Mouse (Mus musculus): ENCODE results near the gene Trp73. TPM values are rescaled to one million over a fixed set of nuclear protein-coding genes. Genes with fewer than 3 reads are reported as not detected.

Trp73 gene
- polyA plus RNA-seq, 1 experiment, result not detected

DNA sequence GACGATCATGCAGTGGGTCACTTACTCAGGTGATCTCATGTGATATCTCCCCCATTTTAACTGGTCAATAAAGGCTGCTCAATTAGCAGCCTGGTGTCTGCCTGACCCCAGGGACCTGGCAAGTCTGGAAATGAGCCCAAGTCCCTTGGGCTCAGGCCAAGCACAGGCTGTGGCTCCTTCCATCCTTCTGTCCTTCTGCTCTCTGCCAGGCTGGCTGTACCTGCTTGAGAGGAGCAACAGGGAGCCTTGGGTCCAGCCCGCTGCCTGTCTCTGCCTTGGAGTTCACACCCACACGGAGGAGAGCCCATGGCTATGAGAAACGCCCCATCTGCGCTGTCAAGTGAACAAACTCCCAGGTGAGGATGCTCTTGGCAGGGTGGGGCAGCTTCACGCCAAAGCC is 43.9 kb downstream of the Trp73 start:
- Histone ChIP-seq H3K27ac (replicated peaks; ENCODE audit: low read depth, low read length) (no peak overlapping the region), H3K4me3 (ENCODE audit: insufficient read depth, low read depth, low read length) (no peak overlapping the region), H3K4me1 (ENCODE audit: control insufficient read depth, insufficient read depth, insufficient read length, low read length) (no peaks in the 10 kb centered on the region)

DNA sequence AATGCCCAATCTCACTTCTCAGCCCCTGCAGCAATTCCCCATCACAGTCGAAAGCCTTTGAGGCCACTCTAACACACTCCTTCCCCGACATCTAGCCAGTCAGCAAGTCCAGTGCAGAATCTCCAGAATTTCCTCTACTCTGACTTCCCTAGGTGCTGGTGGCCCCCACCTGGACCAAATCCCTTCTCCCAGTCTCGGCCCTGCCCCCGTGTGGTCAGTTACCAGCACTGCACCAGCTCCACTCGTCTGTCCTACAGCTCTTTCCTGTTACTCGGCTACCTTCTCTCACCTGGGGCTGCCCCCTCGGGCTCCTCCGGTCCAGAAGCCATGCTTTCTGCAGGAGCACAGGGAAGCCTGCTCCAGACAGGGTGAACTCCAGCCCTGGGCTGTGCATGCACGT is 46.8 kb downstream of the Trp73 start:
- Histone ChIP-seq H3K4me3 (ENCODE audit: insufficient read depth, low read depth, low read length) (no peak overlapping the region), H3K27ac (replicated peaks; ENCODE audit: low read depth, low read length) (no peak overlapping the region), H3K4me1 (ENCODE audit: control insufficient read depth, insufficient read depth, insufficient read length, low read length) (no peaks in the 10 kb centered on the region)

DNA sequence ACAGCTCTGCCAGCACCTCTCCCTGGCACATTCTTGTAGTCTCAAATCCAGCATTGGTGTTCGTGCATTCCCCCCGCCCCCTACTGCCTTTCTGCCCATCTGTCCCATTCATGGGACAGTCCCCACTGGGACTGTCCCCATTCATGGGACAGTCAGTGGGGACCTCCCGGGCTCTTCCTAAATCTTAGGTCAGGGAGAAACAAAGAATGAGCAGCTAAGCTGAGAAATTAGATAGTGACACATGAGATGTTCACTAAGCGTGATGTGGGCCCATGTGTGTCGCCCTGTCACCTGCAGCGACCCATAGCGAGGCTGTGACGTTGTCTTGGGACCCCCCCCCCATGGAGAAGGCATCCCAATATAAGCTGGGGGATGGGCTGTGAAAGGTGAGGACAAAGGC is 48.7 kb downstream of the Trp73 start:
- no peak overlapping the region for H3K4me3 ChIP-seq (ENCODE audit: insufficient read depth, low read depth, low read length)
- no peaks in the 10 kb centered on the region for H3K4me1 ChIP-seq (ENCODE audit: control insufficient read depth, insufficient read depth, insufficient read length, low read length)
- H3K27ac ChIP-seq (replicated peaks; ENCODE audit: low read depth, low read length), result no peak overlapping the region

GRCm38 (mm10) chr4:154089205-154089604 is 50.8 kb downstream of the Trp73 start:
- Histone ChIP-seq H3K4me3 (ENCODE audit: insufficient read depth, low read depth, low read length) (no peak overlapping the region), H3K4me1 (ENCODE audit: control insufficient read depth, insufficient read depth, insufficient read length, low read length) (no peaks in the 10 kb centered on the region), H3K27ac (replicated peaks; ENCODE audit: low read depth, low read length) (no peak overlapping the region)

GRCm38 (mm10) chr4:154086436-154086835 is 53.6 kb downstream of the Trp73 start:
- Histone ChIP-seq H3K4me1 (ENCODE audit: control insufficient read depth, insufficient read depth, insufficient read length, low read length) (no peaks in the 10 kb centered on the region), H3K4me3 (ENCODE audit: insufficient read depth, low read depth, low read length) (no peak overlapping the region), H3K27ac (replicated peaks; ENCODE audit: low read depth, low read length) (no peak overlapping the region)

- Histone ChIP-seq H3K27ac (replicated peaks; ENCODE audit: low read depth, low read length) (no peak overlapping the region), H3K4me3 (ENCODE audit: insufficient read depth, low read depth, low read length) (no peak overlapping the region), H3K4me1 (ENCODE audit: control insufficient read depth, insufficient read depth, insufficient read length, low read length) (no peaks in the 10 kb centered on the region)
Measured at GRCm38 (mm10) chr4:154085856-154086255, 54.2 kb downstream of the Trp73 start.

- H3K27ac ChIP-seq (replicated peaks; ENCODE audit: low read depth, low read length), result no peak overlapping the region
- no peaks in the 10 kb centered on the region for H3K4me1 ChIP-seq (ENCODE audit: control insufficient read depth, insufficient read depth, insufficient read length, low read length)
- no peak overlapping the region for H3K4me3 ChIP-seq (ENCODE audit: insufficient read depth, low read depth, low read length)
Measured at GRCm38 (mm10) chr4:154081974-154082373, 58.0 kb downstream of the Trp73 start.

- no peaks in the 10 kb centered on the region for H3K4me1 ChIP-seq (ENCODE audit: control insufficient read depth, insufficient read depth, insufficient read length, low read length)
- no peak overlapping the region for H3K4me3 ChIP-seq (ENCODE audit: insufficient read depth, low read depth, low read length)
- H3K27ac ChIP-seq (replicated peaks; ENCODE audit: low read depth, low read length), result no peak overlapping the region
Measured at GRCm38 (mm10) chr4:154081021-154081420, 59.0 kb downstream of the Trp73 start.

DNA sequence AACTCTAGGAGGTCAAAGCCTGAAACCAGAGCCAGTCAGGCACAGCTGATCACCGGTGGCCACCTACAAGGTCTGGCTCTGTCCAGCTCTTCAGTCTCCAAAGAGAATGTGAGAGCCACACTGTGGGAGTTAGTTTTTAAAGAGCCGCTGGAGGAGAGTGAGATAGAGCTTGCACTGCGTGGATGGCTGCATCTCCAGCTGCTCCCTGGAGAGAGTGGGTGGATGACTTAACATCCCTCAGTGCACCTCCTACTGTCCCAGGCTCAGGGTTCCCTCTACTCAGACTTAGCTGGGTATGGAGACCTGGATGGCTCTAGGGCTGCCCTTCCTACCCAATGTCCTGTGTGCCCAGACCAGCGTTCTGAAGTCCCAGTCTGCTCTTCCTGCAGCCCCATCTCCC is 59.8 kb downstream of the Trp73 start:
- H3K4me3 ChIP-seq (ENCODE audit: insufficient read depth, low read depth, low read length), result no peak overlapping the region
- H3K4me1 ChIP-seq (ENCODE audit: control insufficient read depth, insufficient read depth, insufficient read length, low read length), result no peaks in the 10 kb centered on the region
- H3K27ac ChIP-seq (replicated peaks; ENCODE audit: low read depth, low read length), result no peak overlapping the region

GRCm38 (mm10) chr4:154071941-154072340 is 68.1 kb downstream of the Trp73 start:
- Histone ChIP-seq H3K4me1 (ENCODE audit: control insufficient read depth, insufficient read depth, insufficient read length, low read length) (no peaks in the 10 kb centered on the region), H3K27ac (replicated peaks; ENCODE audit: low read depth, low read length) (no peak overlapping the region), H3K4me3 (ENCODE audit: insufficient read depth, low read depth, low read length) (no peak overlapping the region)

DNA sequence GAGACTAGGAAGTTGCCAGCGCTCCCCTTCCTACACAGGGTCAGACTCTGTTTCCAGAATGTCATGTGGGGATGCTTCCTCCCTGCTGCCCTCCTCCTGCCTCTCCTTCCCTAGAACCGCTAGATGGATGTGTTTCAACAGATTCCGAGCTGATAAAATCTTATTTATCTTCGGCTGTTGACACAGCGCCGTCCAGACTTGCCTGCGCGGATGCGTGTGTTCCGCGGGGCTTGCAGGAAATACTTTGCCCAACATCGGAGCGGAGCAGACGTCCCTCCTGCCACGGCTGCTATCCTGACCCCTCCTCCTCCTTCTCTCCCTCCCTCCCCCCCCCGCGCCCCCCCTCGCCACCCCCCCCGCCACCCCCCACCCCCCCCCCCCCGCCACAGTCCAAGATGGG is 68.5 kb downstream of the Trp73 start:
- Histone ChIP-seq H3K4me1 (ENCODE audit: control insufficient read depth, insufficient read depth, insufficient read length, low read length) (no peaks in the 10 kb centered on the region), H3K4me3 (ENCODE audit: insufficient read depth, low read depth, low read length) (no peak overlapping the region), H3K27ac (replicated peaks; ENCODE audit: low read depth, low read length) (no peak overlapping the region)

DNA sequence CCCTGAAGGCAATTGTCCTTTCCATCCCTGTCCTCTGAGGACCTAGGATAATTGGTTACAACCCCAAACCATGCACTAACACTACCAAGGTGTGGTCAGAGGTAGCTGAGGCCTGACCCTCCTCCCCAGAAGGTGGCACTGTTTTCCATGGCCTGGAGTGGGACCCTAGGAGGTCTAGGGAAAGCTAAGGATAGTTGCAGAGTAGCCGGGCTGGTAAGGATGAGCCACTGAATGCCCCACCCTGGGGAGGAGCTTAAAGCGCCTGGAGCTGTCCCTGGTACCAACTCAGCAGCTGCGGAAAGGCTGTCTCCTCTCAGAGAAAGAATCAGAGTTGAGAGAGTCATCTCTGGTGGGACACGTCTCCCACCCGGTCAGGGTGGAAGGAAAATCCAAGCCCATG is 69.1 kb downstream of the Trp73 start:
- Histone ChIP-seq H3K4me3 (ENCODE audit: insufficient read depth, low read depth, low read length) (no peak overlapping the region), H3K4me1 (ENCODE audit: control insufficient read depth, insufficient read depth, insufficient read length, low read length) (no peaks in the 10 kb centered on the region), H3K27ac (replicated peaks; ENCODE audit: low read depth, low read length) (no peak overlapping the region)

DNA sequence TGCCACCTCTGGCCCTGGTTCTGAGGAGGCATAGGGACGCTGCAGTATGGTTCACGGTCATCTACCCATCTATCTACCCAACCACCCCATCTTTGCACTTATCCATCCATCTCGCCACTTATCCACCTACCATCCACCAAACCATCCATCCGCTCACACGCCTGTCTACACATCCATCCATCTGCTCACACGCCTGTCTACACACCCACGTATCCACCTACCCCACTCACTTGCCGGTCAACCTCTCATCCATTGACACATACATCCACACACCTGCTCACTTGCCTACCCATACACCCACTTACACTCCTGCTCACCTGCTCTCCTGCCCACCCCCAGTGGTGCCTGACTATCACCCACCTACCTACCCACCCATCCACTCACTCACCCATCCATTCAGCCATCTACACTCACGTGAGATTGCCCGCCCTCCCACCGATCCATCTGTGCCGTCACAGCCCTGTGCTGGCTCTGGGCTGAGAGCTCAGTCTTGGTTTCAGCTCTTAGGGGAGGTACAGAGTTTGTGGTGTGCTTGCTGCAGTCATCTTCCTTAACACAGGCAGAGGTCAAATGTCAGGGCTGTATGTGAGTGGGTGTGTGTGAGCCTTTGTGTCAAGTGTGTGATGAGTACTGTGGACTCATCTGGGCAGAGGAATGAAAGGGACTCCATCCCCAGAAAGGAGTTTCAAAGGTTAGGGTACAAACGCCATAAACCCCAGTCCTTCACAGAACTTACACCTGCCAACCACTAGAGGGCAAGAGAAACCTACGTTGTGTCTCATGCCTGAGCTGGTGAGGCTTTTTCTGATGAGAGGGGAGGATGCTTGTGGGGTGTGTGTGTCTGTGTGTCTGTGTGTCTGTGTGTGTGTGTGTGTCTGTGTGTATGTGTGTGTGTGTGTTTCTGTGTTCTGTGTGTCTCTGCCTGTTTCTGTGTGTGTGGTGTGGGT is 74.9 kb downstream of the Trp73 start:
- no peaks in the 10 kb centered on the region for H3K4me1 ChIP-seq (ENCODE audit: control insufficient read depth, insufficient read depth, insufficient read length, low read length)
- no peak overlapping the region for H3K27ac ChIP-seq (replicated peaks; ENCODE audit: low read depth, low read length)
- no peak overlapping the region for H3K4me3 ChIP-seq (ENCODE audit: insufficient read depth, low read depth, low read length)

DNA sequence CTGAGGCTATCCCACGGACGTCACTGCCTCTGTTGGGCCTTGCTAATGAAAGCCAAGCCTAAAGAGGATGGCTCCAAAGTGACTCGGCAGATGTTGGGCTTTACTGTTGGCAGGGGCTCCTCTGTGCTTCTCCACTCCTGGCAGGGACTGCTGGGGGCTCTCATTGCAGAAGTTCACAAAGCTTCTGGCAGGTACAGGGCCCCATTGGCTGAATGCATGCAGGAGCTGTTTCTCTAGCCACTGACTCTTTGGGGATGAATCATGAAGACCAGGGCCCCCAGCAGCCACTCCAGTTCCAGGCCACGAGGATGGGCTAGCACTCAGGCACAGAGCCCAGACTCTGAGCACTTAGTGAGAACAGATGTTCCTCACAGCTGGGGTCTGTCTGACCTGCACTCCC is 82.3 kb downstream of the Trp73 start:
- Histone ChIP-seq H3K4me3 (ENCODE audit: insufficient read depth, low read depth, low read length) (no peak overlapping the region), H3K4me1 (ENCODE audit: control insufficient read depth, insufficient read depth, insufficient read length, low read length) (no peaks in the 10 kb centered on the region), H3K27ac (replicated peaks; ENCODE audit: low read depth, low read length) (no peak overlapping the region)

DNA sequence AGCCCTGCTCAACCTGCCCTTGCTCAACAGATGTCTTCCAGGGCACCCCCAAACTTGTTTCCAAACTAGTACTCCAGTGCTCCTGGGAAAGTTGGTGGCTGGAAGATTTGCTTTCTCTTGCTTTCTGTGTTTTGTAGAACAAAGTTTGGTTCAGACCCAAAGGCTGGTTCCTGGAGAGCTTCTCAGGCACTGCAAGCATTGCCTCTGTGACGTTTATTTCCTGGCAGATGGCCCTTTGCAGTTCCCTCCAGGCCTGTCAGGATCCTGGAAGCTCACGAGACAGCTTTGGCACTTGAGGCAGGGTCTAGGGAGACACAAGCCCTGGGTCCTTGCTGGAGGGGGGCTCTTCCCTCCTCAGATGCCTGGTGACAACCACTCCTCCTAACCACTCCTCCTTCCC is 83.3 kb downstream of the Trp73 start:
- Histone ChIP-seq H3K4me3 (ENCODE audit: insufficient read depth, low read depth, low read length) (no peak overlapping the region), H3K4me1 (ENCODE audit: control insufficient read depth, insufficient read depth, insufficient read length, low read length) (no peaks in the 10 kb centered on the region), H3K27ac (replicated peaks; ENCODE audit: low read depth, low read length) (no peak overlapping the region)

DNA sequence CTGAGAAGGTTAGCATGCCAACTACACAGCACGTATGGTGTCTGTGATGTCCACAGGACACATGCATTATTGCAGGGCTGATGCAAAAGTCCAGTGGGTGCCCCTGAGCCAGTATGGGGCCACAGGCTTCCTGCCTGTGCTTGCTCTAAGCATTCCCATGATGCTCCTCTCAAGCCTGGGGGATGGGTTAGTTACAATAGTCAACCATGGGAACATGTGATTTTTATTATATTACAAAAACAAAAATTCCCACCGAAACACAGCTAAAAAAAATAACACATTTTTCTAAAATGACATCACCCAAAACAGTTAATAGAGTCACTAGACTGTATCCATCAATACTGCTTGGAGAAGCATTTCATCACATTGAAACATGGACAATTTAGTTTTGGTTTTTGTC is 84.0 kb downstream of the Trp73 start:
- Histone ChIP-seq H3K4me1 (ENCODE audit: control insufficient read depth, insufficient read depth, insufficient read length, low read length) (no peaks in the 10 kb centered on the region), H3K4me3 (ENCODE audit: insufficient read depth, low read depth, low read length) (no peak overlapping the region), H3K27ac (replicated peaks; ENCODE audit: low read depth, low read length) (no peak overlapping the region)

All from brown adipose tissue, adult 24 weeks (tissue).